Mouse (Mus musculus): ENCODE results near the gene Bnc1.

Gene Bnc1

GRCm38 (mm10) chr7:81973939-81974338, 18.2 kb downstream of the Bnc1 start:
- DNase-seq (ENCODE audit: low spot score in 2 of 2) = no peak

GRCm38 (mm10) chr7:81973339-81973738, 18.8 kb downstream of the Bnc1 start:
- no peak for DNase-seq (ENCODE audit: low spot score in 2 of 2)

DNA sequence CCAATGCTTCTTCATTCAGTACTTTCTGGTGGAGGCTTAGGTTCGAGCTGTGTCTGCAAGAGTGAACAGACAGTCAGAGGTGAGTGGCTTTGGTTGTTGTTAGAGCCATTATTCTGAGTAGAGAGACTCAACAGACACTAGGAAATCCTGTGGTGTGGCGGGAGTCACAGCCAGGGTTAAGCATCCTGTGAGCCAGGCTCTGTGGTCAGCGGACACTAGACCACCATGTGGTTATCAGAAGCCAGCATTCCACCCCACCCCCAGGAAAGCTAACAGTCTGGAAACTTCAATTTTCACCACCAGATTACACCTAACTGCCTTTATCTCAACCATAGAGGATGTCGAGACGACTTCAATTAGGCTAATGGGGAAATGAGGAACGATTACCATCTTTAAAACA, 23.1 kb downstream of the Bnc1 start:
- no peak for DNase-seq (ENCODE audit: low spot score in 2 of 2)

GRCm38 (mm10) chr7:81968451-81968850, 23.6 kb downstream of the Bnc1 start:
- DNase-seq (ENCODE audit: low spot score in 2 of 2) = no peak

- no peak for DNase-seq (ENCODE audit: low spot score in 2 of 2)
These were observed 25.9 kb downstream of the Bnc1 start for GRCm38 (mm10) chr7:81966195-81966594.

- no peak for DNase-seq (ENCODE audit: low spot score in 2 of 2)
These were observed 32.4 kb downstream of the Bnc1 start for GRCm38 (mm10) chr7:81959704-81960103.

GRCm38 (mm10) chr7:81954208-81954846, 37.8 kb downstream of the Bnc1 start:
- DNase-seq (ENCODE audit: low spot score in 2 of 2) = no peak

DNA sequence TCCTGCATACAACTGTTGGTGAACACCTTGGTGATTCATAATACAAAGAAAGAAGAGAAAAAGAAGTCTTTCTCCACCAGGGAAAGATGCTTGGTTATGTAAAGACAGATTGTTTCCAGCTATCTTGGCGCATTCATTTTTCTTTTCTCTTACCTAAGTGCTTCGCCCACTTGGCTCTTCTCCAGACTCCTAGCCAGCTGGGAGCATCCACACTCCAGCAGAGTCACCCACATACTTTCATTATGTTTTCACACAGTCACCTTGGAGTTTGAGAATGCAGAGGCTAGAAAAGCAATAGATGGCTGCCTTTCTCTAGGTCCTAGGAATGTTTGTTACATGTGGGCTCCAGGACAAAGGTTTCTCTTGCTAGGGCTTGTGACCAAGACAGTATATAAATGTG, 41.6 kb downstream of the Bnc1 start:
- DNase-seq (ENCODE audit: low spot score in 2 of 2) = no peak

DNA sequence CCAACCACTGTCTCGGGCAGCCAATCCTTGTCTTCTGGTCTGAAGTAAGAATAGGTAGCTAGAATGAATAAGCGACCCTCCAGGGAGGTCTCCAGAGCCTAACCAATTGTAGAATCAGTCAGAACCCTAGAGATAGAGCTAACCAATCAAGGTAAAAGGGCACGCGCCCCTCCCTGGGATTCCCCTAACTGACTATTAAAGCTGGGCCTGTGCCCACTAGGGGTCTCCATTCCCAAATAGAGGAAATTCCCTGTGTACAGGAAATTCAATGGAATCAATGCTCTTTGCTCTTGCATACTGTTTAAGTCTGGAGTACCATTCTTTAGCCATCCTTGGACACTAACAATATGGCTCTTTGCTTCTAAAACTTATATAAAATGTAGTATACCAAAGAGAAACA, 46.7 kb downstream of the Bnc1 start:
- no peak for DNase-seq (ENCODE audit: low spot score in 2 of 2)

GRCm38 (mm10) chr7:81934806-81935205, 57.3 kb downstream of the Bnc1 start:
- DNase-seq (ENCODE audit: low spot score in 2 of 2) = no peak

DNA sequence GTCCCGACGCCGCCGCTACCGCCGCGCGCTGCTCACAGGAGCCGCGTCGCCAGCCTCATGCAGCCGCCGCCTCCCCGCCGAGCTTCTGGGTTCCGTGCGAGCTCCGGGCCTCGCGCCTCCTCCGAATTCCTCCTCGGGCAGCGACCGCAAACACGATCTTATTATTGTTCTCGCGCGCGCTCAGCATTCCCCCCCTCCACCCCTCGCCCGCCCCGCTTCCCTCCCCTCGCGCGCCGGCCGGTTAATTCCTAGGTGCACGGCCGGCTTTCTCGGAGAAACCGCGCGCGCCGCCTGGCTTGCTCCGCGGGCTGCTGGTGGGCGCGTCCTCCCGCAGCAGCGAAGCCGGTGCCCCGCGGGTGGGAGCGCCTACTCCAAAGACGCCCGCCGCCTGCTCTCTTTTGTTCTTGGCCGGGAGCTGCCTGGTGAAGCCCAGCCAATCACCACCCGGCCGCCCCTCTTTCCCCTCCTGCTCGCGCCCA, 57.8 kb downstream of the Bnc1 start, which contains the start of gene Hdgfl3:
Gene Hdgfl3, minus strand, starts transcription at position 207 of the 479 bp plus-strand sequence.
- DNase-seq (ENCODE audit: low spot score in 2 of 2) = peak in 1 of 2 experiments; percentile 5

- DNase-seq (ENCODE audit: low spot score in 2 of 2) = peak in 1 of 2 experiments; percentile 2
These were observed 58.4 kb downstream of the Bnc1 start for GRCm38 (mm10) chr7:81933601-81934266.

DNA sequence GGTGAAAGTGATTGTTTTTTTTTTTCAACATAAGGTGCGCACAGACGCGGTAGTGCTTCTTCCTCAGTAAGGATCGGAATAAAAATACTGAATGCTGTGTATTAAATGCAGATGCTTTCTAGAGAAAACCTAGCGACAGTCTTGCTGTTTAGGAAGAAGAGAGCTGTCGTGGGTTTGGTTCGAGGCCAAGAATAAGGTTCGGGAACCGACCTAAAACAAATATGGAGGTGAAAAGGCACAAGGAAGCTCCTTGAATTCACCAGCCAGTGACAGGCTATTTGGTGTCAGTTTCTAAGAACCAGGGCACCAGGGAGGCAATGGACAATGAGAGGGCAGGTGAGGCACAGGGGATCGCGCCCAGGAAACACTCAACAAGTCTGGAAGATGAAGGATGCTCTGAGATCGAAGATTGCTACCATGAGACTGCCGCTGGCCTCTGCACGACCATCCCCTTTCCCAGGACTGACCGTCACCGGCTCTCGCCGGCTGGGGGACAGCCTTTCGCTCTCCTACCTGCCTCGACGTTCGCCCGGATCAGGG, 59.0 kb downstream of the Bnc1 start:
- DNase-seq (ENCODE audit: low spot score in 2 of 2) = no peak

DNA sequence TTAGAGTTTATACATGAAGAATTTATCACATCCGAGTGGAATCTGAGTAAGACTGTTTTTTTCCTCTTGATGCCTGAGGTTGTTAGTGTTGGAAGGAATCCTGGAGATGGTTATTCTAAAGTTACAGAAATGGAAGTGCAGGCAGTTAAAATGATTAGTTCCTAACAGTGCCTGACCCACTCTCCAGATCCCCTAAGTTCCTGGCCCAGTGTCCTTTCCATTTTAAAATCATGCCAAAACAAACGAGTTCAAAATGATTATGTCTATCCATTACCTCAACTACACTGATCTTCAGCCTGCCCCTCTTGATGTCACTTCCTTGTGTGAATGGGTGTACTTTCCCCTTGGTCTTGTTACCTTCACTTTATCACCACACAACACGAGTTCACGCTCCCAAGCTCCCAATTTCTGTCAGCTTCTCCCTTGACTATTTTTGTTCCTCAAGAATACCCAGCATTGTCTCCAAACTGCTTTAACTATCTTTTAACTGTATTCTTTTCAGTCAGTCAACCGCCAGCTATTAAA, 59.5 kb downstream of the Bnc1 start:
- DNase-seq (ENCODE audit: low spot score in 2 of 2) = no peak

DNA sequence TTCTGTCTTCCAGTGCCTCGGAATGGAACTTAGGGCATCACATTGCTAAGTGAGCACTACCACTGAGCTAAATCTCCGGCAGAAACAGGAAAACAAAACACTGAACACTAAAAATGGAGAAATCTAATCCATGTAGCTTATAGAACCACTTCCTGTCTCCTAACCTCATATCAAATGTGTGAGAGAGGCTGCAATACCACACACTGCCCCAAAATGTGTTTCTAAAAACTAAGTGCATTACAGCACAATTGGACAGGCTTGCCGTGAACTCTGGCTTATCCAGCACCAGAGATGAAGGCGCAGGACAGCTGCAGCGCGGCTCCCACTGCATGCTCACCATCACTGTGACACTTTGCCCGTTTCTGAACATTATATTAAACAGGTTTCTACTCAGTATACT, 63.1 kb downstream of the Bnc1 start:
- DNase-seq (ENCODE audit: low spot score in 2 of 2) = no peak

GRCm38 (mm10) chr7:81921379-81921952, 70.6 kb downstream of the Bnc1 start:
- DNase-seq (ENCODE audit: low spot score in 2 of 2) = no peak

- DNase-seq (ENCODE audit: low spot score in 2 of 2) = no peak
These were observed 71.8 kb downstream of the Bnc1 start for GRCm38 (mm10) chr7:81920314-81920713.

DNA sequence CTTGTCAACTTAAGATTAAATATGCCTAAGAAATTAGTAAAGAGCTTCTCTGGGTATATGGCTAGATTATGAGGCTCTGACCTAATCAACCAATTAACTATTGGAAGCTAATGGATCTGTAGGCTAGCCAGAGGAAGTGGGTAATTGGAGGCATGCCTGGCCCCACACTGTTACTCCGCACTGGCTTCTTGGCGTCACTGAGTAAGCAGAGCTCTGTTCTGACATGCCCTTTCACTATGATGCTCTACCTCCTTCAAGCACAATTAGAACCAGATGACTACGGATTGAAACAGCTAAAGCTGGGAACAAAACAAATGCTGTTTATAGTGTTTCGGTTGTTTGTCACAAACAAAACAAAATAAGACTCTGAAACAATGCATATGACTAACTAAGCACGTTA, 73.8 kb downstream of the Bnc1 start:
- no peak for DNase-seq (ENCODE audit: low spot score in 2 of 2)
